13 mouse cellular contexts compared by ENCODE assay signal in genomic region chr2:170033219-170033618, GRCm38 (mm10).
DNase-seq lines count a peak whose midpoint lies in the region; ATAC-seq lines count a peak whose summit lies in the region.
"Had no signal": no experiment of that assay in that cellular context is flagged by ENCODE, and none has a peak within 500 bp of the region (broad histone marks: within the 10 kb centered on the region; RNA-seq: fewer than 3 reads in every experiment).

No protein-coding gene starts in this region.

- H3K4me2 ChIP-seq in kidney, embryonic 14.5 days (replicated peaks; ENCODE audit: low read depth, low read length): no peak overlapping the region
- no peak overlapping the region for H3K4me2 ChIP-seq in embryonic facial prominence, embryonic 15.5 days (replicated peaks)
- H3K4me2 ChIP-seq in heart, embryonic 12.5 days: no peak overlapping the region
- H3K4me2 ChIP-seq: heart, embryonic 13.5 days had no signal

- no peaks in the 10 kb centered on the region for H3K36me3 ChIP-seq in kidney, embryonic 14.5 days (ENCODE audit: control insufficient read depth, insufficient read depth, low read length)
- H3K36me3 ChIP-seq in embryonic facial prominence, embryonic 10.5 days (replicated peaks): no peaks in the 10 kb centered on the region
- H3K36me3 ChIP-seq in embryonic facial prominence, embryonic 15.5 days: no peaks in the 10 kb centered on the region
- H3K36me3 ChIP-seq in heart, embryonic 12.5 days: no peaks in the 10 kb centered on the region
- H3K36me3 ChIP-seq: heart, embryonic 13.5 days had no signal

- no peaks in the 10 kb centered on the region for H3K27me3 ChIP-seq in kidney, embryonic 14.5 days (ENCODE audit: control insufficient read depth, insufficient read depth, low read length)
- no peaks in the 10 kb centered on the region for H3K27me3 ChIP-seq in embryonic facial prominence, embryonic 10.5 days (replicated peaks; ENCODE audit: low read depth, poor library complexity, severe bottlenecking)
- H3K27me3 ChIP-seq in embryonic facial prominence, embryonic 15.5 days: no peaks in the 10 kb centered on the region
- H3K27me3 ChIP-seq in heart, embryonic 12.5 days (replicated peaks): no peaks in the 10 kb centered on the region
- H3K27me3 ChIP-seq: heart, embryonic 13.5 days had no signal

- H3K4me1 ChIP-seq in kidney, embryonic 14.5 days (ENCODE audit: control insufficient read depth, insufficient read depth, low read length): peaks cover 16% of the 10 kb centered on the region; the same call in 1 of the 2 replicates
- H3K4me1 ChIP-seq in embryonic facial prominence, embryonic 10.5 days: peaks cover 8% of the 10 kb centered on the region; the same call in 1 of the 2 replicates
- H3K4me1 ChIP-seq in embryonic facial prominence, embryonic 15.5 days: peaks cover 27% of the 10 kb centered on the region
- H3K4me1 ChIP-seq in heart, embryonic 12.5 days (replicated peaks): no peaks in the 10 kb centered on the region
- H3K4me1 ChIP-seq: heart, embryonic 13.5 days had no signal

- peak; percentile 33; the same call in 1 of the 2 replicates for ATAC-seq in kidney, embryonic 14.5 days (ENCODE audit: low FRiP score, low TSS enrichment)
- peak; percentile 47; the same call in 1 of the 2 replicates for ATAC-seq in embryonic facial prominence, embryonic 15.5 days (ENCODE audit: insufficient number of reproducible peaks, low FRiP score, low TSS enrichment, low read depth)
- ATAC-seq in heart, embryonic 12.5 days (ENCODE audit: insufficient number of reproducible peaks, low FRiP score): no peak
- ATAC-seq: activated CD4-positive, CD25-positive, alpha-beta regulatory T cell, adult 4 months had no signal

- peak overlapping the region; percentile 85 for H3K27ac ChIP-seq in kidney, embryonic 14.5 days (ENCODE audit: low read depth, low read length)
- peak overlapping the region; percentile 48 for H3K27ac ChIP-seq in embryonic facial prominence, embryonic 10.5 days (replicated peaks)
- peak overlapping the region; percentile 80 for H3K27ac ChIP-seq in embryonic facial prominence, embryonic 15.5 days (replicated peaks)
- no peak overlapping the region for H3K27ac ChIP-seq in heart, embryonic 12.5 days (ENCODE audit: poor library complexity, severe bottlenecking)
- H3K27ac ChIP-seq: heart, embryonic 13.5 days had no signal

- H3K4me3 ChIP-seq in kidney, embryonic 14.5 days (ENCODE audit: low read length): no peak overlapping the region
- H3K4me3 ChIP-seq in embryonic facial prominence, embryonic 10.5 days: no peak overlapping the region
- no peak overlapping the region for H3K4me3 ChIP-seq in embryonic facial prominence, embryonic 15.5 days (replicated peaks)
- no peak overlapping the region for H3K4me3 ChIP-seq in heart, embryonic 12.5 days
- H3K4me3 ChIP-seq: heart, embryonic 13.5 days had no signal

- H3K9me3 ChIP-seq in kidney, embryonic 14.5 days (ENCODE audit: control insufficient read depth, low read length): no peaks in the 10 kb centered on the region
- no peaks in the 10 kb centered on the region for H3K9me3 ChIP-seq in embryonic facial prominence, embryonic 10.5 days
- H3K9me3 ChIP-seq in embryonic facial prominence, embryonic 15.5 days (replicated peaks): no peaks in the 10 kb centered on the region
- H3K9me3 ChIP-seq in heart, embryonic 12.5 days (replicated peaks): 0 out of 2 replicates have a peak, but pooled peaks cover 2% of the 10 kb centered on the region

- no peak for DNase-seq in kidney, adult 11 months
- DNase-seq in embryonic facial prominence, embryonic 10.5 days (ENCODE audit: low spot score): no peak
- DNase-seq in kidney, postnatal 36 days: peak; percentile 7 to 40
- DNase-seq in spleen, postnatal 36 days (ENCODE audit: low spot score in 2 of 2): no peak
- no peak for DNase-seq in cerebellum, postnatal 14 days
- DNase-seq: cerebellum, adult 11-12 months; left cerebral cortex, postnatal 4 days; right cerebral cortex, postnatal 14 days had no signal

- WGBS in kidney, embryonic 14.5 days: 47% methylated on average over 5 of the region's 5 CpGs
- whole genome bisulfite sequencing in embryonic facial prominence, embryonic 10.5 days: 81% methylated on average over 5 of the region's 5 CpGs
- WGBS in embryonic facial prominence, embryonic 15.5 days: 39% methylated on average over 5 of the region's 5 CpGs
- WGBS in heart, embryonic 12.5 days: 60% methylated on average over 5 of the region's 5 CpGs

- H3K9ac ChIP-seq in kidney, embryonic 14.5 days (ENCODE audit: low read depth, low read length): no peak overlapping the region
- H3K9ac ChIP-seq in embryonic facial prominence, embryonic 15.5 days: no peak overlapping the region
- H3K9ac ChIP-seq in heart, embryonic 12.5 days: no peak overlapping the region
- H3K9ac ChIP-seq: heart, embryonic 13.5 days had no signal

Comparison
In these comparisons a context has a peak if more than half of its experiments do, and no peak if none do; other contexts are left out.
1. DNase-seq: peak in kidney, postnatal 36 days (2 of 2); none in kidney, adult 11 months (single experiment), embryonic facial prominence, embryonic 10.5 days (single experiment), spleen, postnatal 36 days (0 of 2) and cerebellum, postnatal 14 days (0 of 2).